Mouse (Mus musculus) neural tube, embryonic 10.5 days (tissue): ENCODE measurements around the gene Prss8.
A peak's percentile ranks its signal among the peaks of the same experiment; 100 is the strongest.
"Not testable (repeated sequence)": the region's sequence is repeated elsewhere in the genome, so short reads cannot be mapped to it uniquely, and the experiment has no call there.

Experiments
- DNase-seq: peaks from one replicate; pipeline ENCODE4 v3.0.0-alpha.2; 2017; ENCODE audit warnings: low spot score; ENCODE audit errors: extremely low spot score

The Prss8 gene

GRCm38 (mm10) chr7:127929923-127930322 is at the start of gene Prss8:
Gene Prss8 (minus strand): TSS chr7:127930104.
- DNase-seq: no peak

- no peak for DNase-seq
Observed at GRCm38 (mm10) chr7:127978856-127979255, 49.0 kb upstream of the Prss8 start.

GRCm38 (mm10) chr7:127974413-127974930 is 44.6 kb upstream of the Prss8 start:
- DNase-seq: no peak

- peak; percentile 80 for DNase-seq
Observed at GRCm38 (mm10) chr7:127967922-127968828, 38.3 kb upstream of the Prss8 start.

GRCm38 (mm10) chr7:127967004-127967921 is 37.4 kb upstream of the Prss8 start, which contains the start of gene Fus:
Gene Fus (plus strand): TSS chr7:127967457.
- peak; percentile 96 for DNase-seq

GRCm38 (mm10) chr7:127966371-127966918 is 36.5 kb upstream of the Prss8 start:
- DNase-seq: no peak

- no peak for DNase-seq
Observed at GRCm38 (mm10) chr7:127959364-127959763, 29.5 kb upstream of the Prss8 start.

- no peak for DNase-seq
Observed at GRCm38 (mm10) chr7:127952864-127953581, 23.1 kb upstream of the Prss8 start.

- DNase-seq: no peak
Observed at GRCm38 (mm10) chr7:127946470-127947023, 16.6 kb upstream of the Prss8 start, which contains the start of gene Prss36. Gene Prss36 (minus strand): TSS chr7:127946725.

GRCm38 (mm10) chr7:127944614-127945013 is 14.7 kb upstream of the Prss8 start:
- DNase-seq: peak; percentile 17

- not testable (repeated sequence) for DNase-seq
Observed at GRCm38 (mm10) chr7:127942097-127942496, 12.2 kb upstream of the Prss8 start.

GRCm38 (mm10) chr7:127936216-127936884 is 6.4 kb upstream of the Prss8 start:
- DNase-seq: peak; percentile 33

GRCm38 (mm10) chr7:127935748-127936159 is 5.8 kb upstream of the Prss8 start:
- DNase-seq: no peak

- DNase-seq: peak; percentile 97
Observed at GRCm38 (mm10) chr7:127935028-127935722, 5.3 kb upstream of the Prss8 start.

GRCm38 (mm10) chr7:127934075-127934474 is 4.2 kb upstream of the Prss8 start:
- no peak for DNase-seq

- DNase-seq: peak; percentile 16
Observed at GRCm38 (mm10) chr7:127932273-127933031, 2.5 kb upstream of the Prss8 start.

- no peak for DNase-seq
Observed at GRCm38 (mm10) chr7:127931351-127932135, 1.6 kb upstream of the Prss8 start.
